Mouse (Mus musculus) G1E (cell line): ENCODE results near the gene A630023A22Rik. TPM values are rescaled to one million over a fixed set of nuclear protein-coding genes. Genes with fewer than 3 reads are reported as not detected.

Experiments used
- ATAC-seq: 2 replicates; pipeline ENCODE4 v1.8.0; 2016; ENCODE audit warnings: mild to moderate bottlenecking; ENCODE audit not compliant: insufficient number of reproducible peaks, poor library complexity, low FRiP score, severe bottlenecking; ENCODE audit errors: extremely low read depth
- DNase-seq: peaks from one replicate; pipeline ENCODE4 v3.0.0; 2012; ENCODE audit warnings: low spot score
- H3K27me3 ChIP-seq: 2 replicates; pipeline ENCODE4 v1.6.1; 2012; ENCODE audit warnings: mild to moderate bottlenecking, low read length, inconsistent platforms; ENCODE audit not compliant: insufficient read depth
- H3K36me3 ChIP-seq: replicated peaks from 2 replicates; pipeline ENCODE3; 2012; ENCODE audit warnings: mild to moderate bottlenecking, inconsistent platforms
- H3K4me1 ChIP-seq: 2 replicates; pipeline ENCODE4 v1.6.1; 2012; ENCODE audit warnings: low read depth, low read length, inconsistent platforms, mixed read lengths; ENCODE audit not compliant: insufficient read depth
- H3K4me3 ChIP-seq: 2 replicates; pipeline ENCODE4 v1.5.1; 2012; ENCODE audit warnings: low read depth, mild to moderate bottlenecking, inconsistent platforms, low read length, moderate library complexity, mixed read lengths
- H3K9me3 ChIP-seq: replicated peaks from 2 replicates; pipeline ENCODE4 v1.6.1; 2012; ENCODE audit warnings: inconsistent platforms
- CTCF ChIP-seq: IDR thresholded peaks from 2 replicates; pipeline ENCODE4 v1.5.1; 2012; ENCODE audit warnings: low read depth, low read length, inconsistent platforms, mixed read lengths
- GATA1 ChIP-seq: IDR thresholded peaks from 2 replicates; pipeline ENCODE4 v1.6.1; 2012; ENCODE audit warnings: borderline replicate concordance, low read length, inconsistent platforms, mixed read lengths
- GATA2 ChIP-seq: IDR thresholded peaks from 2 replicates; pipeline ENCODE4 v1.6.1; 2012; ENCODE audit warnings: low read depth, low read length, inconsistent platforms, borderline replicate concordance
- POLR2AphosphoS5 ChIP-seq: IDR thresholded peaks from 2 replicates; pipeline ENCODE4 v1.6.1; 2012; ENCODE audit warnings: low read depth, low read length, inconsistent platforms; ENCODE audit not compliant: insufficient replicate concordance
- TAL1 ChIP-seq: conservative IDR thresholded peaks from 2 replicates; pipeline ENCODE4 v1.6.1; 2012; ENCODE audit warnings: low read depth, low read length, inconsistent platforms, mixed read lengths
- polyA plus RNA-seq: library from polyadenylated mRNA; stranded (reverse); fragments of >175 nt; gene quantifications from 2 replicates; pipeline ENCODE4 v1.2.3, GENCODE M21; 2012
- total RNA-seq, 2 experiments: library from RNA; stranded (forward) in 1 of 2; stranded (reverse) in 1 of 2; fragments of 200-1000 nt in 1 of 2; fragments of >200 nt in 1 of 2; fragmentation: Nextera tagmentation in 1 of 2; gene quantifications; 2 replicates each; pipeline ENCODE4 v1.2.3; 2014 to 2017

A630023A22Rik gene
- total and polyA plus RNA-seq, 3 experiments: 0.11 TPM; not detected in 2

- DNase-seq: no peak
- ATAC-seq: no peak
- Histone ChIP-seq H3K36me3 (no peaks in the 10 kb centered on the region), H3K9me3 (peaks cover 20% of the 10 kb centered on the region), H3K4me1 (no peaks in the 10 kb centered on the region), H3K27me3 (no peaks in the 10 kb centered on the region), H3K4me3 (no peak overlapping the region)
- TF ChIP-seq GATA2: no peak
- TF ChIP-seq CTCF: no peak
- TF ChIP-seq POLR2AphosphoS5: no peak
- TF ChIP-seq TAL1: no peak; the same call in 1 of the 2 replicates
- TF ChIP-seq GATA1: no peak
Measured at GRCm38 (mm10) chr14:34033841-34034610, 68.5 kb downstream of the A630023A22Rik start.

GRCm38 (mm10) chr14:34026710-34027109 lies 75.8 kb downstream of the A630023A22Rik start:
- Histone ChIP-seq H3K4me3 (no peak overlapping the region), H3K4me1 (no peaks in the 10 kb centered on the region), H3K27me3 (no peaks in the 10 kb centered on the region), H3K36me3 (no peaks in the 10 kb centered on the region), H3K9me3 (peaks cover 7% of the 10 kb centered on the region)
- TF ChIP-seq TAL1: no peak
- TF ChIP-seq POLR2AphosphoS5: no peak
- TF ChIP-seq CTCF: no peak
- TF ChIP-seq GATA1: no peak
- DNase-seq (no peak), ATAC-seq (no peak)

- Histone ChIP-seq H3K36me3 (no peaks in the 10 kb centered on the region), H3K4me3 (no peak overlapping the region), H3K4me1 (no peaks in the 10 kb centered on the region), H3K27me3 (no peaks in the 10 kb centered on the region), H3K9me3 (peaks cover 32% of the 10 kb centered on the region)
- DNase-seq (no peak), ATAC-seq (no peak)
- TF ChIP-seq GATA2 (no peak), TAL1 (no peak)
Measured at GRCm38 (mm10) chr14:34016938-34017337, 85.6 kb downstream of the A630023A22Rik start.

- DNase-seq: no peak
- Histone ChIP-seq H3K4me1 (no peaks in the 10 kb centered on the region), H3K36me3 (no peaks in the 10 kb centered on the region), H3K27me3 (no peaks in the 10 kb centered on the region), H3K9me3 (peaks cover 32% of the 10 kb centered on the region), H3K4me3 (no peak within 1 kb of the TSS)
- no peak for ATAC-seq
- TF ChIP-seq GATA1: no peak
- no peak for TF ChIP-seq GATA2
- TF ChIP-seq CTCF: no peak
- no peak for TF ChIP-seq POLR2AphosphoS5
- TF ChIP-seq TAL1: no peak
Measured at GRCm38 (mm10) chr14:34016381-34016780, 86.2 kb downstream of the A630023A22Rik start, which contains the start of gene Gm5460. Gm5460 (plus strand) TSS chr14:34016758.

GRCm38 (mm10) chr14:34015063-34015462 lies 87.5 kb downstream of the A630023A22Rik start, which contains the start of gene Gm30083:
Gm30083 (minus strand) TSS chr14:34015182.
- Histone ChIP-seq H3K27me3 (no peaks in the 10 kb centered on the region), H3K36me3 (no peaks in the 10 kb centered on the region), H3K4me1 (no peaks in the 10 kb centered on the region), H3K4me3 (no peak within 1 kb of the TSS), H3K9me3 (peaks cover 32% of the 10 kb centered on the region)
- no peak for TF ChIP-seq CTCF
- no peak for TF ChIP-seq TAL1
- no peak for TF ChIP-seq GATA2
- no peak for TF ChIP-seq POLR2AphosphoS5
- no peak for TF ChIP-seq GATA1
- ATAC-seq: no peak
- no peak for DNase-seq

- no peak for DNase-seq
- TF ChIP-seq GATA2: no peak
- TF ChIP-seq GATA1: no peak
- no peak for TF ChIP-seq CTCF
- TF ChIP-seq TAL1: no peak
- no peak for TF ChIP-seq POLR2AphosphoS5
- H3K27me3 ChIP-seq: no peaks in the 10 kb centered on the region
- H3K4me1 ChIP-seq: no peaks in the 10 kb centered on the region
- ATAC-seq: no peak
- H3K36me3 ChIP-seq: no peaks in the 10 kb centered on the region
- peaks cover 37% of the 10 kb centered on the region for H3K9me3 ChIP-seq
- no peak overlapping the region for H3K4me3 ChIP-seq
Measured at GRCm38 (mm10) chr14:34002358-34002757, 100.2 kb downstream of the A630023A22Rik start.

- no peaks in the 10 kb centered on the region for H3K27me3 ChIP-seq
- ATAC-seq: no peak
- no peak for TF ChIP-seq POLR2AphosphoS5
- TF ChIP-seq GATA2: no peak
- TF ChIP-seq CTCF: no peak
- no peak for TF ChIP-seq TAL1
- no peak for TF ChIP-seq GATA1
Measured at GRCm38 (mm10) chr14:34001445-34001844, 101.1 kb downstream of the A630023A22Rik start.

More at GRCm38 (mm10) chr14:34001445-34001844, 101.1 kb downstream of the A630023A22Rik start:
- Histone ChIP-seq H3K4me3 (no peak overlapping the region), H3K9me3 (peaks cover 42% of the 10 kb centered on the region), H3K36me3 (no peaks in the 10 kb centered on the region), H3K4me1 (no peaks in the 10 kb centered on the region)
- DNase-seq: no peak

Other genes with a start within 250 kb of the A630023A22Rik start
- gene Gdf10, start 179.2 kb downstream of the A630023A22Rik start, total RNA-seq (2014; fragmentation: Nextera tagmentation): not detected in 2 replicates
- gene Gdf10, start 179.2 kb downstream of the A630023A22Rik start, total RNA-seq (2017): 0.06 and 0.11 TPM in 2 replicates
- gene Gdf10, start 179.2 kb downstream of the A630023A22Rik start, polyA plus RNA-seq: not detected in 2 replicates
- not detected in 2 replicates for gene Gdf2, start 161.7 kb downstream of the A630023A22Rik start, total RNA-seq (2014; fragmentation: Nextera tagmentation)
- gene Gdf2, start 161.7 kb downstream of the A630023A22Rik start, total RNA-seq (2017): 0.12 and 0.16 TPM in 2 replicates
- not detected in 2 replicates for gene Gdf2, start 161.7 kb downstream of the A630023A22Rik start, polyA plus RNA-seq
- gene Rbp3, start 148.8 kb downstream of the A630023A22Rik start, total RNA-seq (2014; fragmentation: Nextera tagmentation): not detected in 2 replicates
- 0.11 TPM in 1 of 2 replicates, not detected in the other for gene Rbp3, start 148.8 kb downstream of the A630023A22Rik start, total RNA-seq (2017)
- not detected in 2 replicates for gene Rbp3, start 148.8 kb downstream of the A630023A22Rik start, polyA plus RNA-seq
- gene Zfp488, start 124.0 kb downstream of the A630023A22Rik start, total RNA-seq (2014; fragmentation: Nextera tagmentation): not detected in 2 replicates
- gene Zfp488, start 124.0 kb downstream of the A630023A22Rik start, total RNA-seq (2017): 0.05 TPM in 1 of 2 replicates, not detected in the other
- gene Zfp488, start 124.0 kb downstream of the A630023A22Rik start, polyA plus RNA-seq: not detected in 2 replicates
- gene Gm30083, start 87.6 kb downstream of the A630023A22Rik start, total RNA-seq (2014; fragmentation: Nextera tagmentation): not detected in 2 replicates
- not detected in 2 replicates for gene Gm30083, start 87.6 kb downstream of the A630023A22Rik start, total RNA-seq (2017)
- gene Gm30083, start 87.6 kb downstream of the A630023A22Rik start, polyA plus RNA-seq: not detected in 2 replicates
- gene Gm5460, start 86.0 kb downstream of the A630023A22Rik start, total RNA-seq (2014; fragmentation: Nextera tagmentation): not detected in 2 replicates
- 0.17 TPM in 1 of 2 replicates, not detected in the other for gene Gm5460, start 86.0 kb downstream of the A630023A22Rik start, total RNA-seq (2017)
- gene Gm5460, start 86.0 kb downstream of the A630023A22Rik start, polyA plus RNA-seq: not detected in 2 replicates
- not detected in 2 replicates for gene Antxrl, start 50.0 kb downstream of the A630023A22Rik start, total RNA-seq (2014; fragmentation: Nextera tagmentation)
- gene Antxrl, start 50.0 kb downstream of the A630023A22Rik start, total RNA-seq (2017): 0.11 and 0.17 TPM in 2 replicates
- gene Antxrl, start 50.0 kb downstream of the A630023A22Rik start, polyA plus RNA-seq: not detected in 2 replicates
- not detected in 2 replicates for gene Anxa8, start 16.8 kb downstream of the A630023A22Rik start, total RNA-seq (2014; fragmentation: Nextera tagmentation)
- gene Anxa8, start 16.8 kb downstream of the A630023A22Rik start, total RNA-seq (2017): not detected in 2 replicates
- gene Anxa8, start 16.8 kb downstream of the A630023A22Rik start, polyA plus RNA-seq: not detected in 2 replicates
- gene Npy4r, start 49.7 kb upstream of the A630023A22Rik start, total RNA-seq (2014; fragmentation: Nextera tagmentation): not detected in 2 replicates
- gene Npy4r, start 49.7 kb upstream of the A630023A22Rik start, total RNA-seq (2017): 0.06 and 0.11 TPM in 2 replicates
- not detected in 2 replicates for gene Npy4r, start 49.7 kb upstream of the A630023A22Rik start, polyA plus RNA-seq
- gene Gprin2, start 98.9 kb upstream of the A630023A22Rik start, total RNA-seq (2014; fragmentation: Nextera tagmentation): not detected in 2 replicates
- under 0.01 and 0.05 TPM in 2 replicates for gene Gprin2, start 98.9 kb upstream of the A630023A22Rik start, total RNA-seq (2017)
- not detected in 2 replicates for gene Gprin2, start 98.9 kb upstream of the A630023A22Rik start, polyA plus RNA-seq
- gene Syt15, start 116.8 kb upstream of the A630023A22Rik start, total RNA-seq (2014; fragmentation: Nextera tagmentation): not detected in 2 replicates
- 0.11 TPM in 1 of 2 replicates, not detected in the other for gene Syt15, start 116.8 kb upstream of the A630023A22Rik start, total RNA-seq (2017)
- not detected in 2 replicates for gene Syt15, start 116.8 kb upstream of the A630023A22Rik start, polyA plus RNA-seq
- 21.1 and 24.2 TPM in 2 replicates for gene Shld2, start 207.7 kb upstream of the A630023A22Rik start, total RNA-seq (2014; fragmentation: Nextera tagmentation)
- gene Shld2, start 207.7 kb upstream of the A630023A22Rik start, total RNA-seq (2017): 14.6 and 14.8 TPM in 2 replicates
- gene Shld2, start 207.7 kb upstream of the A630023A22Rik start, polyA plus RNA-seq: 6.2 and 7.9 TPM in 2 replicates
- gene Glud1, start 208.0 kb upstream of the A630023A22Rik start, total RNA-seq (2014; fragmentation: Nextera tagmentation): 92.0 and 118 TPM in 2 replicates
- gene Glud1, start 208.0 kb upstream of the A630023A22Rik start, total RNA-seq (2017): 83.9 and 109 TPM in 2 replicates
- 45.9 and 61.4 TPM in 2 replicates for gene Glud1, start 208.0 kb upstream of the A630023A22Rik start, polyA plus RNA-seq